Mouse (Mus musculus): Measurements from ENCODE around the gene Exog.

Gene Exog

GRCm38 (mm10) chr9:119460410-119460809 is 15.7 kb downstream of the Exog start:
- no peak for DNase-seq (ENCODE audit: low spot score)

- DNase-seq (ENCODE audit: low spot score): no peak
These were observed 20.3 kb downstream of the Exog start for GRCm38 (mm10) chr9:119465056-119465455.

DNA sequence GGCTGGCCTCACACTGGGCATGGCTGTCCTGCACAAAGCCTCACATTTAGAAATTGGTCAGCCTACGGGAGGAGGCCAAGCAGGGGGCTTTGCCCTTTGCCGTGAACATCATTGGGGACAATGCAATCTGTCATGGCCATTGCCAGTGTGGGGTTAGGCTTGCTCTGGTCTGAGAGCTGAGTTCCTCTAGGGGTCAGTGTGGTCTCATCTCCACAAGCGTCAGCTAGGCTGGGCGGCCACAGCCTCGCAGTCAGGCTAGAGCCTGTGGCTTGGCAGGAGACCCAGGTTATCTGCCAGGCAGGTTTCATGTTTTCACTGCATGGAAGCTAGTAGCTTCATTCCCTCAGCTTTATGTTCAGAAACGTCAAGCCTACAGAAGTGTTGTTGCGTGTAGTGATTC is 20.9 kb downstream of the Exog start:
- no peak for DNase-seq (ENCODE audit: low spot score)

- DNase-seq (ENCODE audit: low spot score): no peak
These were observed 25.1 kb downstream of the Exog start for GRCm38 (mm10) chr9:119469691-119470353.

DNA sequence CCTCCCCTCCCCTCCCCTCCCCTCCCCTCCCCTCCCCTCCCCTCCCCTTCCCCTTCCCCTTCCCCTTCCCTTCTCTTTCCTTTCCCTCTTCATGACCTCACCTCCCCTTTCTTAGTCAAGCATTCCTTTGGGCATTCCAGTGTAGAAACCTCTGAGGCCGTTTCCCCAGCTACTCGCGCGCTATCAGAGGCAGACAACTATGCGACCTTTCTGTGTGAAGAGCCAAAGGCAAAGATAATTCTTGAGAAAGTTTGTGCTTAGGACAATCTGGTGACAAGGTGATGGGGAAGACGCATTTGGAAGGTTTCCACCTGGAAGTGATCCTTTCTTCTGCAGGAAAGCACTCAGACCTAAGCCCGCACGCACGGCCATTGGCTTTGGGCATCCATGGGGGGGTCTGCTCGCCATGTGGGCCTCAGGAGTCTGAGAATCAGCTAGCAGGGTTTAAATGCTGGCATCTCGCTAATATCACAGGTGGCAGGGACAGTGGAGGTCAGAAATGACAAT is 27.7 kb downstream of the Exog start:
- DNase-seq (ENCODE audit: low spot score): no peak

DNA sequence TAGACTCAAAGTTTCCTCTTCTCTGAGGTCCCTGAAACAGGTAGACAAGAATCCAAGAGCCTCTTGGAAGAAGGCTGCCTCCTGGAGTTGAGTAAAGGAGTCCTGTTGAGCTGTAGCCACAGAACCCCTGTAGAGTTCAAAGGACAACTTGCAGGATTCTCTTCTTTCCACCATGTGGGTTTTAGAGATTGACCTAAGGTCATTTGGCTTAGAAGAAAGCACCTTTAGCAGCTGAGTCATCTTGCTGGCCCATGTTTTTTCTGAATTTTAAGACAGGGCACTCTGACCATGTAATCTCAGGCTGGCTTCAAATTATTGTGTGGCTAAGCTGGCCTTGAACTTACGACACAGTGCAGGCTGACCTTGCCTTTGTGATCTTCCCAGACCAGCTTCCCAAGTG is 28.3 kb downstream of the Exog start:
- no peak for DNase-seq (ENCODE audit: low spot score)

GRCm38 (mm10) chr9:119473608-119474164 is 28.9 kb downstream of the Exog start:
- no peak for DNase-seq (ENCODE audit: low spot score)

DNA sequence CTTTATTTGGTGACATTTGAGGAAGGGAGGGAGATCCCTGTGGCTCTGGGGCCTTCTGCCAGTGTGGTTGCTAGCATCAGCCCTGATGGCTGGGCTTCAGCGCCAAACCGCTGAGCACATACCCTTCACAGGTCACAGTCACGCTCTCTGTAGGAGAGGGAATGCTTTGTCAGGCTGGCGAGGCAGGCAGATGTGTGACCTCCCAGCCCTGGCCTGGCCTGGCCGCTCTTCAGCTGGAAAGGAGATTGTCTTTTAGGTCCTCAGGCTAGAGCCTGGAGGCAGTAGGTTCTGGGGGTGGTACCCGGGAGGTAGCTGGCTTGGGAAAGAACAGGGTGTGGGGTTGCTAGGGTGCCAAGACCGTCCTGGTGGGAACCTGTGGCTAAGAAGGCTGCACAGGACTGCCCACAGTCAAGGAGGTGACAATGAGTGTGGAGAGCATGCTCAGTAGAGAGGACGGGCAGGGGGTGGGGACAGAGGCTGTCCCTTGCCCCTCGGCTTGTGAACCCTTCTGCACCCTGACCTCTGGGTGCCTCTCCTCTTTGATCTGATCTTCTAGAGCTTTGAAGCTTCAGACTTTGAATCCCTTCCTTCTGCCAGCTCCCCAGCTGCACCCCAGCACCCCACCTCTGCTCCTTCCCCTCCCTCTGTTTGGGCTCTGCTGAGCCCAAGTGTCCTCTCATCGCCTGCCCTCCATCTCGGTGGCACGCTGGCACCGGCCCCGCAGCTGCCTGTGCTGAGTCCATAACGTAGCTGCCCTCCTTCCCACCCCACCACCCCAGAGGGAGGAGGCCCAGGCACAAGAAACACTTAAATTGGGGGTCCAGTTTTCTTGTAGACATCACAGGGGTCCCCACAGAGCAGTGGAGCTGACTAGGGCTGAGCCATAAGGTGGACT is 30.2 kb downstream of the Exog start:
- DNase-seq (ENCODE audit: low spot score): no peak

DNA sequence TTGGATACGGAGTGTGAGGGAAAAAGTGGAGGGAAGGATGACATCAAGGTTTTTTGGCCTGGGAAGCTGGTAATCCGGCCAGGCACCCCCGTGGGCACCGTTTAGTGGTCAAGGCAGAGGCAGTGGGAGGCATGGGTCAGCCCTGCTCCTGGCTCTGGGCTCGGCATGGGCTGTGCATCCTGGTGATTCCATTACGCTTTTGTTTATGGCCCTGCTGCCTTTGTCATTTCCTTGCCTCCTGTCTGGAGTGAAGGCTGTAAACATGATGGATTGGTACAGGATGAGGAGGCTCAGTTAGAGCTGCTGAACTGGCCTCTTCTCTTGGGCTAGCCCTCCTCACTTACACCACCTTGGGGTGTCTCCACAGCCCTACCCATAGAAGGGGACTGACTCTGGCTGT is 33.0 kb downstream of the Exog start:
- no peak for DNase-seq (ENCODE audit: low spot score)

GRCm38 (mm10) chr9:119478345-119478744 is 33.6 kb downstream of the Exog start:
- DNase-seq (ENCODE audit: low spot score): no peak

- no peak for DNase-seq (ENCODE audit: low spot score)
These were observed 34.6 kb downstream of the Exog start for GRCm38 (mm10) chr9:119479297-119479696.

GRCm38 (mm10) chr9:119481612-119482011 is 36.9 kb downstream of the Exog start:
- no peak for DNase-seq (ENCODE audit: low spot score)

- DNase-seq (ENCODE audit: low spot score): peak; percentile 11
These were observed 39.0 kb downstream of the Exog start for GRCm38 (mm10) chr9:119483554-119484353.

- no peak for DNase-seq (ENCODE audit: low spot score)
These were observed 39.7 kb downstream of the Exog start for GRCm38 (mm10) chr9:119484420-119484819.

DNA sequence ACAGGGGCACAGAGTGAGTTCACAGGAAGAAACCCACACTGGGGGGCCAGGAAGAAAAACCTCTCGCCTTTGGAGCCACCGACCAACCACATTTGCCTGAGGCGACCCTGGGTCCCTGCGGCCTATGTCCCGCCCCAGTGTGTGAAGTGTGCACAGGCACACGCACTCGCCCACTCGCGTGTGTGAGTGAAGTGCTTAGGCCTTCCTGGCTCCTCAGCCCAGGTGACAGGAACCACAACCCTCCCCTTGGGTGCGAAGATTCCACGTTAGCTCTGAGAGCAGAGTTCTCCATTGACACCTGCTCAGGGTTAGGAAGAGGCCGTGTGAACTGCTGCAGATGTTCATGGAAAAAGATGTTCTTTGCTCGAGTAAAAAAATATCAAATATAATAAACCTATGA is 40.1 kb downstream of the Exog start:
- DNase-seq (ENCODE audit: low spot score): no peak

DNA sequence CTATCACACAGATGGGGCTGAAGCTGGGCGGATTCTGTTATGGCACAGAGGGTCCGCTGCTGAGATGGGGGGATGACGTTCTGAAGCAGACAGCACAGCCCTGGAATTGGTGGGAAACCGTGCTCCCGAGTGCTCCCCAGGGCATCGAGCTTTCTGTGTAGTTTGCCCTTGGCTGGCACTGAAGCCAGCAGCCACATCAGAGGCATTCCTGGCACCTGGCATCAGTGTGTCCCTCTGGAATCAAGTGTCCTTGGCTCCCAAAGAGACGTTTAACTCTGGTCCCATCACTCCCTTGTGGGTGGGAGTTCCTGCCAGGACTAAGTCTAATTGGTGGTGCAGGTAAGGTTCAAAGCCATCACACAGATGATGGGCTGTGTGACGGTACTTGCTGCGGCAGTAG is 51.6 kb downstream of the Exog start:
- no peak for DNase-seq (ENCODE audit: low spot score)

GRCm38 (mm10) chr9:119496960-119497359 is 52.2 kb downstream of the Exog start:
- DNase-seq (ENCODE audit: low spot score): no peak

DNA sequence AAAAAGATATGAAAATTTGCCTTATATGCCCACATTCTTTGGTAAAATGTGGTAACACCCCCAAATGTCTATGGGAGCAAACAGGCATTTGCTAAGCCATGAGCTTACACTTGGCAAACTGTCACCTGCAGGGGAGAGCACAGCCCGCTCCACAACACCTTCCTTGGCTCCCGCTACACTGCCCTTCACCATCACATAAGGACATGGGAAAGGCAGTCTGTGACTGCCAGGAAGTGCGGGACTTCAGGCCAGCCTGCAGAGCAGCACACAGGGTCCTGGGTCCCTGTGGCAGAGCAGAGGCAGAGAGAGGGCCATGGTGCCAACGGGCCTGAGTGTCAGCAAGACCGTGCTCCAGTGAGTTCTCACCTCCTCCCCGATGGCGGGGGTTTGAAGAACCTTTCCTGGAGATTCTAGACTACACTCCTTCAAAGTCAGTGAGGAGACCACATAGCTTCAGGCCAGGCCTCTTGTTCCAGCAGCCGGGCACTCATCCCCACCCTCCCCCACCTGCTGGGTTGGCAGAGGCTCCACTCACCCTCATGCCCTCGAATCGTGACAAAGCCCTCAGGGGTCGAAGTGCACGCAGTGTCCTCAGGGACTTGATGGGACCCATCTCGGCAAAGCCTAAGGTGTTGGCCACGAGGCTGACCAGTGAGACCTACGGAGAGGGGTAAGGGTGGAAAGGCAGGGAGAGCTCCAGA is 53.0 kb downstream of the Exog start:
- no peak for DNase-seq (ENCODE audit: low spot score)

DNA sequence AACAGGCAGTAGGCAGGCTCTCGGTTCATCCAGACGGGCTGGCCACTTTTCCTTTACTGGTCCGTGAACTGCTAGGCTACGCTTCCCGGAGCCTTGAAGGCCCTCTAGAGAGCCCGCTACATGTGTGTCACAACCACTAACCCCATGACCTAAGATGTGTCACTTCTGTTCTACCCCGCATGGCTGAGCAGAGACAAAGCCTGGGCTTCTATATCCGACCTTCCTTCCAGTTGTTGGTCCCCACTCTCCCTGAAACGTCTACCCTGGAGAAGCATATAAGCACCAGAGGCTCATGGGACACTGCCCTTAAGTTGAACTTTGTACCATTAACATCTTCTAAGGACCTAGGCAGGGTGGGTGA is 53.5 kb downstream of the Exog start:
- DNase-seq (ENCODE audit: low spot score): no peak

DNA sequence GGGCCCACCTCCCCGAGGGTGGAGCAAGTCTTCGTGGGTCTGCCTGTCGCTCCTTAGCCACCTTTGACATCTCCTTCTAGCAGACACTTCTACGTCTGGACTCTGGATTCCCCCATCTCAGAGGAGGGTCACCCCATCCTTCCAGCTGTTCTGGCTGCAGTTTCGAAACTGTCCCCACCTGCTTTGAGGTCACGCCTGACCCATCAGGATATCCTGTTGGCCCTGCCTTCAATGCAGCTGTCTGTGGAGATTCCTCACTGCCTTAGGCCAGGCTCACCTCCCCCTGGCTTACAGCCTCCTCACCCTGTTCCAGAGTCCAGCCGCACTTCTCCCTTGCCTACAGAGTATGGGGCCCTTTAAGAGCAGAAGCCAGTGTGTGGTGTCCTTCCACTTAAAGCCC is 54.1 kb downstream of the Exog start:
- no peak for DNase-seq (ENCODE audit: low spot score)

DNA sequence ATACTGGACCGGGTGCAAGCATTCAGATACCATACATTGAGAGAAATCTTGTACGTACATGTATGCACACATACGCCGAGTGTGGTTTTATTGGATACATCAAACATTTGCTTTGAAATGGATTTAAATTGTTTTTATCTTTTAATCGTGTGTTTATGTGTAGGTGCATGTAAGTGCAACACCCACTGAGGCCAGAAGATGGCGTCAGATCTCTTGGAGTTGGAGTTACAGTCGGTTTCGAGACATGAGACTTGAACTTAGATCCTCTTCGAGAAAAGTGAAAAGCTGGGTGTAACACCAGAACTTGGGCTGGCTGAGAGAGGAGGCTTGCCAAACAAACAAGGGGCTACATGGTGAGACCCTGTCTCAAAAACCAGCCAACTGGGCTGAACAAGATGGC is 58.9 kb downstream of the Exog start:
- DNase-seq (ENCODE audit: low spot score): no peak

Measured in ovary, adult 18-20 months (tissue).